Mouse (Mus musculus) frontal cortex, adult 2 months (tissue): ENCODE results near the gene Ffar4. TPM values are rescaled to one million over a fixed set of nuclear protein-coding genes. Genes with fewer than 3 reads are reported as not detected.

Source experiments
- polyA plus RNA-seq: library from polyadenylated mRNA; depleted of rRNA; stranded (reverse); fragments of >200 nt; gene quantifications from 2 replicates; pipeline ENCODE4 v1.2.3, GENCODE M21; 2012; rRNA removed

Gene Ffar4
- polyA plus RNA-seq, 1 experiment, result 0.06 TPM

Other genes with a start within 250 kb of the Ffar4 start
- 5.0 and 7.1 TPM in 2 replicates for gene Myof, start 53.5 kb upstream of the Ffar4 start, polyA plus RNA-seq
- 0.48 and 0.50 TPM in 2 replicates for gene Cep55, start 42.1 kb upstream of the Ffar4 start, polyA plus RNA-seq
- gene Rbp4, start 28.2 kb downstream of the Ffar4 start, polyA plus RNA-seq, result 19.5 and 24.3 TPM in 2 replicates
- gene Pde6c, start 35.7 kb downstream of the Ffar4 start, polyA plus RNA-seq, result 0.16 and 0.17 TPM in 2 replicates
- gene Fra10ac1, start 127.1 kb downstream of the Ffar4 start, polyA plus RNA-seq, result 26.9 and 27.8 TPM in 2 replicates
- gene Lgi1, start 167.5 kb downstream of the Ffar4 start, polyA plus RNA-seq, result 64.9 and 72.0 TPM in 2 replicates